Mouse (Mus musculus): ENCODE data around the gene Spint4. TPM values are rescaled to one million over a fixed set of nuclear protein-coding genes. Genes with fewer than 3 reads are reported as not detected.

Spint4 gene
- polyA plus RNA-seq, 1 experiment, result not detected

DNA sequence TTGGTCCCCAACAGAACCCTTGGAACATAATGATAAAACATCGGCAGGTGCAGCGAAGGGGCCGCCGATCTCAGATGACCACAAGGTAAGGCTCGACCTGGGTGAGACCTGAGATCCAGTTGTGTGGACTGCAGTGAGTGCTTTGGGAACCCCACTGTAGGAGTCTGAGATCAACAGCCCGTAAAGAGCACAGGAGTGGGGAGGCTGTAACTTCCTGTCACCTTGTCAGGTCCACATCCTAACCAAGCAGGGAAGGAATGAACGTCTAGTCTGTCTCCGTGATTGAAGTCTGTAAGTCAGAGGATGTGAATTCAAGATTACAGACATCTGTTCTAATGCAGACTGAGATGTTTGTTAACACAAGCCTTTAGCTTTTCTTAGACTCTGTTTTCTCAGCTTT lies 48.4 kb downstream of the Spint4 start:
- Histone ChIP-seq H3K4me1 (ENCODE audit: control insufficient read depth, insufficient read depth, low read length) (peaks cover 7% of the 10 kb centered on the region), H3K27ac (ENCODE audit: insufficient read depth, low read length) (no peak overlapping the region), H3K4me3 (ENCODE audit: insufficient read depth, low read length) (peak overlapping the region; percentile 71)
- TF ChIP-seq CTCF (IDR thresholded peaks at IDR 0.05; ENCODE audit: borderline replicate concordance, insufficient read depth, low read length) (no peak), POLR2A (IDR thresholded peaks at IDR 0.05; ENCODE audit: low read depth, low read length) (no peak)

DNA sequence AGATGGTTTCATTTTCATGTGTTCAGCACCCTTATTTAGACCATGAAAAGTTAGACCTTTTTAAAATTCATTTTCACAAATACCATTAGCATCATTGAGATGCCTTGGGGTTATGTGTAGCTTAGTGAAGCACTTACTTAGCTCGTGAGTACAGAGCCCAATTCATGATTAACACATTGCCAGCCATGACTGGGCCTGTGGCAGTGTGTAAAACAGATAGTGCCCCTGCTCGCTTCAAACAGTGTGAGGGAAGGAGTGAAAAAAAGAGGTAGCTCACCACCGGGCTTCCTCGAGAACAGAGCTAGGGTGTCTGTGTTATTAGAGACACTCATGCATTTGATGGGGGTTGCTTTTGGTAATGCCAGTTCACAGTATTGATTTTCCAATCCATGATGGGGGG lies 49.9 kb downstream of the Spint4 start:
- Histone ChIP-seq H3K27ac (ENCODE audit: insufficient read depth, low read length) (no peak overlapping the region), H3K4me3 (ENCODE audit: insufficient read depth, low read length) (no peak overlapping the region), H3K4me1 (ENCODE audit: control insufficient read depth, insufficient read depth, low read length) (peaks cover 7% of the 10 kb centered on the region)
- TF ChIP-seq CTCF (IDR thresholded peaks at IDR 0.05; ENCODE audit: borderline replicate concordance, insufficient read depth, low read length) (no peak), POLR2A (IDR thresholded peaks at IDR 0.05; ENCODE audit: low read depth, low read length) (no peak)

DNA sequence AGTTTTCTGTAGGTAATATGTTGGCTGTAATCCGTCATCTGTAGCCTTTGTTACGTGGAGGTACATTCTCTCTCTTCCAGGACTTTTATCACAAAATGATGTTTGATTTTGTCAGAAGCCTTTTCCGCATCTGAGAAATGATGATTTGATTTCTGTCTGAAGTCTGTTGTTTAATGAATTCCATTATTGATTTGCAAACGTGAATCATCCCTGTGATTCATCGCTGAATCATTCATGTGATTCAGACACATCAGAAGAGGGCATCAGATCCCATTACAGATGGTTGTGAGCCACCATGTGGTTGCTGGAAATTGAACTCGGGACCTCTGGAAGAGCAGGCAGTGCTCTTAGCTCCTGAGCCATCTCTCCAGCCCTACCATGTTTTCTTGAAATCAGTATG lies 50.7 kb downstream of the Spint4 start:
- Histone ChIP-seq H3K4me1 (ENCODE audit: control insufficient read depth, insufficient read depth, low read length) (peaks cover 7% of the 10 kb centered on the region), H3K27ac (ENCODE audit: insufficient read depth, low read length) (peak overlapping the region; percentile 54; the same call in 1 of the 2 replicates), H3K4me3 (ENCODE audit: insufficient read depth, low read length) (no peak overlapping the region)
- TF ChIP-seq CTCF (IDR thresholded peaks at IDR 0.05; ENCODE audit: borderline replicate concordance, insufficient read depth, low read length) (no peak), POLR2A (IDR thresholded peaks at IDR 0.05; ENCODE audit: low read depth, low read length) (no peak)

Other genes starting within 250 kb of the Spint4 start
- 23.1 and 23.6 TPM in 2 replicates for gene Sys1, start 241.5 kb upstream of the Spint4 start, polyA plus RNA-seq (2011; ENCODE audit: insufficient read length, low read depth, missing spikeins)
- 4.1 and 5.8 TPM in 2 replicates for gene Gm20458, start 237.5 kb upstream of the Spint4 start, polyA plus RNA-seq (2011; ENCODE audit: insufficient read length, low read depth, missing spikeins)
- gene Trp53tg5, start 224.8 kb upstream of the Spint4 start, polyA plus RNA-seq (2011; ENCODE audit: insufficient read length, low read depth, missing spikeins), result not detected in 2 replicates
- gene Dbndd2, start 212.4 kb upstream of the Spint4 start, polyA plus RNA-seq (2011; ENCODE audit: insufficient read length, low read depth, missing spikeins), result 13.8 and 19.0 TPM in 2 replicates
- gene Pigt, start 201.0 kb upstream of the Spint4 start, polyA plus RNA-seq (2011; ENCODE audit: insufficient read length, low read depth, missing spikeins), result 59.6 and 66.3 TPM in 2 replicates
- gene Wfdc2, start 136.1 kb upstream of the Spint4 start, polyA plus RNA-seq (2011; ENCODE audit: insufficient read length, low read depth, missing spikeins), result not detected in 2 replicates
- gene Spint3, start 125.0 kb upstream of the Spint4 start, polyA plus RNA-seq (2011; ENCODE audit: insufficient read length, low read depth, missing spikeins), result not detected in 2 replicates
- gene Wfdc6a, start 113.1 kb upstream of the Spint4 start, polyA plus RNA-seq (2011; ENCODE audit: insufficient read length, low read depth, missing spikeins), result not detected in 2 replicates
- gene Eppin, start 104.9 kb upstream of the Spint4 start, polyA plus RNA-seq (2011; ENCODE audit: insufficient read length, low read depth, missing spikeins), result not detected in 2 replicates
- gene Wfdc6b, start 85.0 kb upstream of the Spint4 start, polyA plus RNA-seq (2011; ENCODE audit: insufficient read length, low read depth, missing spikeins), result not detected in 2 replicates
- gene Wfdc8, start 84.9 kb upstream of the Spint4 start, polyA plus RNA-seq (2011; ENCODE audit: insufficient read length, low read depth, missing spikeins), result not detected in 2 replicates
- not detected in 2 replicates for gene Wfdc16, start 59.7 kb upstream of the Spint4 start, polyA plus RNA-seq (2011; ENCODE audit: insufficient read length, low read depth, missing spikeins)
- not detected in 2 replicates for gene Wfdc10, start 42.5 kb upstream of the Spint4 start, polyA plus RNA-seq (2011; ENCODE audit: insufficient read length, low read depth, missing spikeins)
- not detected in 2 replicates for gene Wfdc9, start 41.9 kb upstream of the Spint4 start, polyA plus RNA-seq (2011; ENCODE audit: insufficient read length, low read depth, missing spikeins)
- not detected in 2 replicates for gene Wfdc11, start 24.4 kb upstream of the Spint4 start, polyA plus RNA-seq (2011; ENCODE audit: insufficient read length, low read depth, missing spikeins)
- not detected in 2 replicates for gene Wfdc13, start 13.4 kb upstream of the Spint4 start, polyA plus RNA-seq (2011; ENCODE audit: insufficient read length, low read depth, missing spikeins)
- not detected in 2 replicates for gene Spint5, start 16.8 kb downstream of the Spint4 start, polyA plus RNA-seq (2011; ENCODE audit: insufficient read length, low read depth, missing spikeins)
- gene Wfdc3, start 47.4 kb downstream of the Spint4 start, polyA plus RNA-seq (2011; ENCODE audit: insufficient read length, low read depth, missing spikeins), result not detected in 2 replicates
- 28.7 and 30.8 TPM in 2 replicates for gene Dnttip1, start 47.5 kb downstream of the Spint4 start, polyA plus RNA-seq (2011; ENCODE audit: insufficient read length, low read depth, missing spikeins)
- 101 and 146 TPM in 2 replicates for gene Ube2c, start 71.4 kb downstream of the Spint4 start, polyA plus RNA-seq (2011; ENCODE audit: insufficient read length, low read depth, missing spikeins)
- gene Tnnc2, start 81.5 kb downstream of the Spint4 start, polyA plus RNA-seq (2011; ENCODE audit: insufficient read length, low read depth, missing spikeins), result not detected in 2 replicates
- 14.4 and 18.2 TPM in 2 replicates for gene Snx21, start 87.3 kb downstream of the Spint4 start, polyA plus RNA-seq (2011; ENCODE audit: insufficient read length, low read depth, missing spikeins)
- 12.1 and 13.5 TPM in 2 replicates for gene Acot8, start 106.4 kb downstream of the Spint4 start, polyA plus RNA-seq (2011; ENCODE audit: insufficient read length, low read depth, missing spikeins)
- gene Zswim3, start 106.6 kb downstream of the Spint4 start, polyA plus RNA-seq (2011; ENCODE audit: insufficient read length, low read depth, missing spikeins), result 3.7 and 4.1 TPM in 2 replicates
- gene Zswim1, start 124.2 kb downstream of the Spint4 start, polyA plus RNA-seq (2011; ENCODE audit: insufficient read length, low read depth, missing spikeins), result 10.1 and 12.5 TPM in 2 replicates
- gene Spata25, start 130.0 kb downstream of the Spint4 start, polyA plus RNA-seq (2011; ENCODE audit: insufficient read length, low read depth, missing spikeins), result not detected in 2 replicates
- 250 and 288 TPM in 2 replicates for gene Ctsa, start 134.4 kb downstream of the Spint4 start, polyA plus RNA-seq (2011; ENCODE audit: insufficient read length, low read depth, missing spikeins)
- 5.0 and 7.4 TPM in 2 replicates for gene Neurl2, start 135.0 kb downstream of the Spint4 start, polyA plus RNA-seq (2011; ENCODE audit: insufficient read length, low read depth, missing spikeins)
- gene Pltp, start 159.2 kb downstream of the Spint4 start, polyA plus RNA-seq (2011; ENCODE audit: insufficient read length, low read depth, missing spikeins), result 26.5 and 39.5 TPM in 2 replicates
- gene Pcif1, start 180.8 kb downstream of the Spint4 start, polyA plus RNA-seq (2011; ENCODE audit: insufficient read length, low read depth, missing spikeins), result 18.2 and 18.3 TPM in 2 replicates
- 11.0 and 11.9 TPM in 2 replicates for gene Zfp335, start 213.3 kb downstream of the Spint4 start, polyA plus RNA-seq (2011; ENCODE audit: insufficient read length, low read depth, missing spikeins)
- gene Mmp9, start 242.3 kb downstream of the Spint4 start, polyA plus RNA-seq (2011; ENCODE audit: insufficient read length, low read depth, missing spikeins), result 8.0 and 8.1 TPM in 2 replicates

Measured in embryonic fibroblast, embryonic 13.5 days (primary cell).